Mouse (Mus musculus) kidney, embryonic 15.5 days (tissue): ENCODE results near the gene Tfrc. TPM values are rescaled to one million over a fixed set of nuclear protein-coding genes. Genes with fewer than 3 reads are reported as not detected.

Source experiments
- ATAC-seq: fragments of 200-750 bp; cut with Nextera tagmentation; replicated peaks from 2 replicates; pipeline ENCODE4 v1.8.0; 2017; ENCODE audit warnings: moderate TSS enrichment; ENCODE audit not compliant: low FRiP score
- H3K27ac ChIP-seq: fragments of 300-500 bp; sonication (generic); 2 replicates; pipeline ENCODE4 v1.5.1; 2015; ENCODE audit warnings: mild to moderate bottlenecking, inconsistent platforms
- H3K27me3 ChIP-seq: fragments of 300-500 bp; sonication (generic); 2 replicates; pipeline ENCODE4 v1.6.1; 2015; ENCODE audit warnings: inconsistent platforms
- H3K36me3 ChIP-seq: fragments of 300-500 bp; sonication (generic); 2 replicates; pipeline ENCODE4 v1.6.1; 2015; ENCODE audit warnings: inconsistent platforms
- H3K4me1 ChIP-seq: fragments of 300-500 bp; sonication (generic); 2 replicates; pipeline ENCODE4 v1.6.1; 2015; ENCODE audit warnings: inconsistent platforms
- H3K4me2 ChIP-seq: fragments of 300-500 bp; sonication (generic); 2 replicates; pipeline ENCODE4 v1.6.1; 2015; ENCODE audit warnings: moderate library complexity, mild to moderate bottlenecking, inconsistent platforms
- H3K4me3 ChIP-seq: fragments of 300-500 bp; sonication (generic); replicated peaks from 2 replicates; pipeline ENCODE4 v1.5.1; 2015; ENCODE audit warnings: mild to moderate bottlenecking, inconsistent platforms
- H3K9ac ChIP-seq: fragments of 300-500 bp; sonication (generic); 2 replicates; pipeline ENCODE4 v1.6.1; 2015; ENCODE audit warnings: mild to moderate bottlenecking, inconsistent platforms
- H3K9me3 ChIP-seq: fragments of 300-500 bp; sonication (generic); replicated peaks from 2 replicates; pipeline ENCODE4 v1.6.1; 2016; ENCODE audit warnings: inconsistent platforms
- WGBS: fragments of 180-500 bp; shearing (Covaris S2); methylation state at CpG from one replicate; pipeline ENCODE4 v1.1.7; 2015; ENCODE audit warnings: mixed read lengths; 5-methylcytosine and 5-hydroxymethylcytosine counted together
- polyA plus RNA-seq: library from polyadenylated mRNA; unstranded; fragments of >200 nt; fragmentation: Nextera tagmentation; extraction: Ambion mirVana; gene quantifications from 2 replicates; pipeline ENCODE4 v1.2.1, GENCODE M21; 2015

Tfrc gene
- polyA plus RNA-seq, 1 experiment from 2014 or later, result 50.2 TPM

GRCm38 (mm10) chr16:32641440-32642219 is 32.9 kb downstream of the Tfrc start:
- no peaks in the 10 kb centered on the region for H3K27me3 ChIP-seq
- H3K9me3 ChIP-seq, result no peaks in the 10 kb centered on the region
- H3K4me1 ChIP-seq, result peaks cover 44% of the 10 kb centered on the region
- WGBS, result 57% methylated on average over 20 of the region's 20 CpGs
- H3K9ac ChIP-seq, result no peak overlapping the region
- no peak overlapping the region for H3K4me3 ChIP-seq
- no peak for ATAC-seq
- peak overlapping the region; percentile 38; the same call in 1 of the 2 replicates for H3K27ac ChIP-seq
- peak overlapping the region; percentile 29; the same call in 1 of the 2 replicates for H3K4me2 ChIP-seq
- H3K36me3 ChIP-seq, result no peaks in the 10 kb centered on the region

GRCm38 (mm10) chr16:32642280-32642679 is 33.6 kb downstream of the Tfrc start:
- peak overlapping the region; percentile 29 for H3K4me2 ChIP-seq
- H3K4me1 ChIP-seq, result peaks cover 44% of the 10 kb centered on the region
- H3K27ac ChIP-seq, result no peak overlapping the region; the same call in 1 of the 2 replicates
- no peak for ATAC-seq
- no peaks in the 10 kb centered on the region for H3K27me3 ChIP-seq
- 43% methylated on average over 13 of the region's 13 CpGs for WGBS
- no peak overlapping the region for H3K4me3 ChIP-seq
- no peak overlapping the region for H3K9ac ChIP-seq
- H3K9me3 ChIP-seq, result no peaks in the 10 kb centered on the region
- no peaks in the 10 kb centered on the region for H3K36me3 ChIP-seq

DNA sequence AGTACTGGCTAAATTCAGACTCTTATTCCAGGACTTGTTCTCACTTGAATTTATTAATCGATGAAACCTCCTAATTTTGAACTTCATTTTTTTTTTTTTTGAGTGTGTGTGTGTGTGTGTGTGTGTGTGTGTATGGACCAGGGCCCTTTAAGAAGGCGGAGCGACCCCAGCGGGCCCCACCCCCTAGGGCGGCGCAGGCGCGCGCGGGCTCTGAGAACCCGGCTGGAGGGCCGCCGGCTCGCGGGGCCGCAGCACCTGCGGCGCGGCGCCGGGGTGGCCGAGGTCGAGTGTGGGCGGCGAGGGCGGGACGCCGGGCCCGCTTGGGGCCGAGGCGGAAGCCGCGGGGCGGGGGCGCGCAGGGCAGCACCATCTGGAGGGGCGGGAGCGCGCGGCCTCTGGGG is 34.9 kb downstream of the Tfrc start, which contains the start of gene Tnk2:
TSS of gene Tnk2 (plus strand) at position 214 of the 401 bp plus-strand sequence.
- Histone ChIP-seq H3K27me3 (no peaks in the 10 kb centered on the region), H3K36me3 (no peaks in the 10 kb centered on the region), H3K27ac (peak within 1 kb of the TSS; percentile 83), H3K9me3 (no peaks in the 10 kb centered on the region), H3K4me2 (peak within 1 kb of the TSS; percentile 93), H3K9ac (peak within 1 kb of the TSS; percentile 89), H3K4me1 (peaks cover 43% of the 10 kb centered on the region), H3K4me3 (peak within 1 kb of the TSS; percentile 94)
- WGBS, result 0% methylated on average over 15 of the region's 40 CpGs
- peak; percentile 91 for ATAC-seq

DNA sequence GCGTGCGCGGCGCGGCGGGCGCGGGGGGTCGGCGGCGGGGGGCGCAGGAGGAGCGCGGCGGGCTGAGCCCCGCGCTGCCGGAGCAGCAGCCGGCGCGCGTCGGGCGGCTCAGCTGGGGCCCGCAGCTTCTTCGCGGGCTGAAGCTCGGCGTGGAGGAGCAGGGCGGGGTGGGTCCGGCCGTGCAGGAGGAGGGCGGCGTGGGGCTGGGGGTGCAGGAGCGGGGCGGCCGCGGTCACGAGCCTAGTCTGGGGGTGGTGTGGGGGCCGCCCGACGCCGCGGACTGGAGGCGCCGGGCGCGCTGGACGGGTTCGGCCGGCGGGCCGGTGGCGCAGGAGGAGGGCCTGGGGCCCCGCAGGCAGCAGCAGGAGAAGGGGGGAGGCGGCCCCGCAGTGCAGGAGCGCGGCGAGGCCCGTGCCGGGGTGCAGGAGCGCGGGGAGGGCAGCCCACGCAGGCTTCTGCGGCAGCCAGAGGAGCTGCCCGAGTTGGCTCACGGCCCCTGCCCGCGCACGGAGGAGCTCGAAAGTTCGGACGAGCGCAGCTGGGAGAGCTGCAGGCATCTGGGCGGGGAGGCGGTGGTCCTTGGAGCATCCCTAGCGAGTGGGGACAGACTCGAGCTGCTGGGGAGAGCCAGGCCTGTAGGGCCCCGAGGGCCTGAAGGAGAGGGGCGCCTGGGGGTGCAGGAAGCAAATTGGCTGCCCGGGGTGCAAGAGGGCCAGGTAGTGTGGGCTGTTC is 35.5 kb downstream of the Tfrc start:
- Histone ChIP-seq H3K4me2 (peak overlapping the region; percentile 93), H3K27ac (peak overlapping the region; percentile 83), H3K9ac (peak overlapping the region; percentile 89), H3K36me3 (no peaks in the 10 kb centered on the region), H3K4me1 (peaks cover 42% of the 10 kb centered on the region), H3K9me3 (no peaks in the 10 kb centered on the region), H3K4me3 (peak overlapping the region; percentile 94), H3K27me3 (no peaks in the 10 kb centered on the region)
- peak; percentile 72 for ATAC-seq
- WGBS, result under 1% methylated on average over 69 of the region's 82 CpGs

DNA sequence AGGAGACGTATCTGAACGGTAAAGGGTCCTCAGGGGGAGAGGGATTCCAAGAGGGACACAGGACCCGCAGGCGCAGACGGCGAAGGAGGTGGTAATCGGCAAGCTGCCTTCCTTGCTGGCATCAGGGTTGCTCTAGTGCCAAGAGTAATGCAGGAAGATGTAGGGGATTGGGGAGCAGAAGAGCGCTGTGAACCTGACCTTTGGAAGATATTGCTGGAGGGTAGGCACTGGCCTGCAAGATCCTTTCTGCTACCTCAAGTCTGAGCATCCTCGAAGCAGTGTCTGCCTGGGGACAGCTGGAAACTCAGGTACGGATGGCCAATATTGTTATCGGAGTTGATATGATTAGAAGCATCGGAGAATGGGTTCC is 36.1 kb downstream of the Tfrc start:
- H3K9ac ChIP-seq, result peak overlapping the region; percentile 89
- peaks cover 44% of the 10 kb centered on the region for H3K4me1 ChIP-seq
- peak overlapping the region; percentile 94 for H3K4me3 ChIP-seq
- no peak for ATAC-seq
- H3K9me3 ChIP-seq, result no peaks in the 10 kb centered on the region
- peak overlapping the region; percentile 93 for H3K4me2 ChIP-seq
- no peaks in the 10 kb centered on the region for H3K36me3 ChIP-seq
- peak overlapping the region; percentile 83; the same call in 1 of the 2 replicates for H3K27ac ChIP-seq
- WGBS, result 13% methylated on average over 12 of the region's 12 CpGs
- no peaks in the 10 kb centered on the region for H3K27me3 ChIP-seq

- H3K4me3 ChIP-seq, result peak overlapping the region; percentile 94
- H3K27ac ChIP-seq, result peak overlapping the region; percentile 83; the same call in 1 of the 2 replicates
- H3K36me3 ChIP-seq, result no peaks in the 10 kb centered on the region
- peak overlapping the region; percentile 93 for H3K4me2 ChIP-seq
- H3K9me3 ChIP-seq, result no peaks in the 10 kb centered on the region
- peak overlapping the region; percentile 89 for H3K9ac ChIP-seq
- H3K4me1 ChIP-seq, result peaks cover 41% of the 10 kb centered on the region
- ATAC-seq, result 0 out of 2 replicates have a peak, but pooled peaks have one; percentile 2
- 20% methylated on average over 14 of the region's 14 CpGs for WGBS
- H3K27me3 ChIP-seq, result no peaks in the 10 kb centered on the region
Measured at GRCm38 (mm10) chr16:32645361-32645914, 36.7 kb downstream of the Tfrc start.

DNA sequence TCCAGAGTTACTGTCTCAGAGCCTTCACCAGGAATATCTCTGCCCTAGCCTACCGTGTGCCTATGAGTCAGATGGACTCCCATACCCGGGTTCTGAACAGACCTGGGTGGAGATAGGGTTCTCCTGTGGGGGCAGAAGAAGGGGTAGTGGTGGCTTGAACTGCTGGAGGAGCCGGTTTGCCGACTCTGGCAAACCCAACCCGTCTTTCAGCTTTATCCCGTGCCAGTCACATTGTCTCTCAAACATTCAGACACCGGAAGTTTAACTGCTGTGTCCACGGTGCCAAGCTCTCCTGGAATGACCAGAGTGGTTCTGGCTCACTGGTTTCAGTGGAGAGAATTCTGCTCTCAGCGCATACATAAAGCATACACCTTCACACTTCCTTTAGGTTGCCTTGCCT is 37.3 kb downstream of the Tfrc start:
- 67% methylated on average over 9 of the region's 9 CpGs for WGBS
- H3K36me3 ChIP-seq, result no peaks in the 10 kb centered on the region
- H3K4me1 ChIP-seq, result peaks cover 45% of the 10 kb centered on the region
- H3K4me2 ChIP-seq, result peak overlapping the region; percentile 93
- H3K4me3 ChIP-seq, result peak overlapping the region; percentile 94
- 0 out of 2 replicates have a peak overlapping the region, but pooled peaks have one; percentile 23 for H3K9ac ChIP-seq
- no peak for ATAC-seq
- no peaks in the 10 kb centered on the region for H3K27me3 ChIP-seq
- peak overlapping the region; percentile 70; the same call in 1 of the 2 replicates for H3K27ac ChIP-seq
- no peaks in the 10 kb centered on the region for H3K9me3 ChIP-seq

GRCm38 (mm10) chr16:32647712-32648111 is 39.0 kb downstream of the Tfrc start:
- no peak overlapping the region for H3K9ac ChIP-seq
- H3K27ac ChIP-seq, result no peak overlapping the region
- no peaks in the 10 kb centered on the region for H3K27me3 ChIP-seq
- H3K36me3 ChIP-seq, result no peaks in the 10 kb centered on the region
- ATAC-seq, result no peak
- no peaks in the 10 kb centered on the region for H3K9me3 ChIP-seq
- H3K4me3 ChIP-seq, result no peak overlapping the region
- no peak overlapping the region for H3K4me2 ChIP-seq
- peaks cover 31% of the 10 kb centered on the region for H3K4me1 ChIP-seq

GRCm38 (mm10) chr16:32650461-32650860 is 41.7 kb downstream of the Tfrc start:
- no peak for ATAC-seq
- Histone ChIP-seq H3K4me1 (peaks cover 25% of the 10 kb centered on the region), H3K9ac (no peak overlapping the region), H3K27me3 (no peaks in the 10 kb centered on the region), H3K4me2 (no peak overlapping the region), H3K9me3 (no peaks in the 10 kb centered on the region), H3K36me3 (no peaks in the 10 kb centered on the region), H3K4me3 (no peak overlapping the region), H3K27ac (peak overlapping the region; percentile 72)

GRCm38 (mm10) chr16:32650974-32651618 is 42.4 kb downstream of the Tfrc start:
- ATAC-seq, result no peak; the same call in 1 of the 2 replicates
- Histone ChIP-seq H3K4me3 (no peak overlapping the region), H3K9ac (no peak overlapping the region), H3K27ac (peak overlapping the region; percentile 72), H3K4me1 (peaks cover 22% of the 10 kb centered on the region), H3K4me2 (no peak overlapping the region), H3K36me3 (no peaks in the 10 kb centered on the region), H3K27me3 (no peaks in the 10 kb centered on the region), H3K9me3 (no peaks in the 10 kb centered on the region)
- WGBS, result 71% methylated on average over 5 of the region's 5 CpGs

DNA sequence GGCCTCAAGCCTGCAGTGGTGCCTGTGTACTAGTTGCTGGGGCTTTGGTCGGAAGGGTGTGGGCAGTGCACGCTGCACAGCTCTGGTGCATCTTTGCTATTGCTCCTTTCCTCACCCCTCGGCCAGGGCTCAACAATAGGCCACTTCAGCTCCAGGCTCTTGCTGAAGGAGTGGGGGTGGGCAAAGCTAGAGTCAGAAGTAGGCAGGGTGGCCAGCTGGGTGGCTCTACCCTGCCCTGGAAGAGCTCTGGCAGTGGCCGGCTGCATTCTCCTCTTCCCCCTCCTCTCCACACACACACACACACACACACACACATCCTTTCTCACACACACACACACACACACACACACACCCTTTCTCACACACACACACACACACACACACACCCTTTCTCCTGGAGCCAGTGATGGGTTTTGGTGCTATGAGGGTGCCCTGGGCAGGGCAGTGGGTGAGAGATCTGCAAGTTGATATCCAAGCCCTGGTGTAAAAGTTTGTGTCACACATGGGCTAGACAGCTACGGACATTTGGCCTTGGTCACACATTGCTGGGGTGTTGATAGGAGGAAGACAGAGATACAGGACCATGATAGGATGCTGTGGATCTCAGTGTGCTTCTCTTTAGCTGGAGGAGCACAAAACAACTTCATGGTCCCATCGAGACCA is 45.5 kb downstream of the Tfrc start:
- no peaks in the 10 kb centered on the region for H3K27me3 ChIP-seq
- WGBS, result 74% methylated on average over 5 of the region's 6 CpGs

More for the DNA sequence above, 45.5 kb downstream of the Tfrc start:
- H3K9me3 ChIP-seq, result no peaks in the 10 kb centered on the region
- no peaks in the 10 kb centered on the region for H3K36me3 ChIP-seq
- ATAC-seq, result no peak
- H3K4me1 ChIP-seq, result peaks cover 39% of the 10 kb centered on the region
- H3K9ac ChIP-seq, result no peak overlapping the region
- no peak overlapping the region for H3K27ac ChIP-seq
- no peak overlapping the region for H3K4me2 ChIP-seq
- no peak overlapping the region for H3K4me3 ChIP-seq
